In genomic region chr10:43603975-43604686, GRCm38 (mm10) we compare ENCODE assay signal across 19 mouse cellular contexts. TPM values are rescaled to one million over a fixed set of nuclear protein-coding genes. Genes with fewer than 3 reads are reported as not detected.
DNase-seq lines count a peak whose midpoint lies in the region; ATAC-seq and TF ChIP-seq lines count a peak whose summit lies in the region.
"Had no signal": no experiment of that assay in that cellular context is flagged by ENCODE, and none has a peak within 500 bp of the region (broad histone marks: within the 10 kb centered on the region; RNA-seq: fewer than 3 reads in every experiment).

No protein-coding gene starts in this region.

- DNase-seq in forebrain, postnatal 0 days = no peak
- peak; percentile 16 to 30 for DNase-seq in urinary bladder, adult 18-20 months (ENCODE audit: low spot score in 2 of 2)
- DNase-seq in urinary bladder, postnatal 4 days (ENCODE audit: low spot score in 2 of 2) = no peak
- peak; percentile 28 for DNase-seq in fibroblast of lung, adult 2 months (ENCODE audit: low read depth)
- no peak for DNase-seq in left cerebral cortex, postnatal 14 days (ENCODE audit: low spot score in 2 of 2)
- no peak for DNase-seq in kidney, postnatal 10 days
- DNase-seq: gastrocnemius, postnatal 14 days; kidney, adult 8-10 months; lung, adult 18-20 months; lung, postnatal 36 days; right cerebral cortex, postnatal 4 days had no signal

- TF ChIP-seq CTCF in forebrain, postnatal 0 days (IDR thresholded peaks at IDR 0.05; ENCODE audit: low read depth) = no peak

- H3K27ac ChIP-seq in forebrain, embryonic 15.5 days (replicated peaks) = no peak overlapping the region
- no peak overlapping the region for H3K27ac ChIP-seq in forebrain, postnatal 0 days (ENCODE audit: low read depth, low read length)
- H3K27ac ChIP-seq: embryonic facial prominence, embryonic 15.5 days; hindbrain, embryonic 15.5 days; midbrain, embryonic 10.5 days; neural tube, embryonic 15.5 days had no signal

- no peak overlapping the region for H3K9ac ChIP-seq in forebrain, embryonic 15.5 days (replicated peaks)
- H3K9ac ChIP-seq in forebrain, postnatal 0 days = no peak overlapping the region
- H3K9ac ChIP-seq: embryonic facial prominence, embryonic 15.5 days; hindbrain, embryonic 15.5 days; neural tube, embryonic 15.5 days had no signal

- WGBS in forebrain, embryonic 15.5 days = 93% methylated on average over 4 of the region's 4 CpGs
- 93% methylated on average over 4 of the region's 4 CpGs for WGBS in forebrain, postnatal 0 days

- peak; percentile 26; the same call in 1 of the 2 replicates for ATAC-seq in forebrain, embryonic 15.5 days (replicated peaks)
- no peak for ATAC-seq in forebrain, postnatal 0 days
- ATAC-seq: forebrain, embryonic 16.5 days had no signal

- intact Hi-C loops in left cerebral cortex, postnatal 14 days (cut with DNase I) = no loop called here

- H3K4me3 ChIP-seq in forebrain, embryonic 15.5 days = no peak overlapping the region
- no peak overlapping the region for H3K4me3 ChIP-seq in forebrain, postnatal 0 days (ENCODE audit: low read depth, low read length)
- H3K4me3 ChIP-seq: embryonic facial prominence, embryonic 15.5 days; hindbrain, embryonic 15.5 days; midbrain, embryonic 10.5 days; neural tube, embryonic 15.5 days had no signal

- H3K4me2 ChIP-seq in forebrain, embryonic 15.5 days (replicated peaks) = no peak overlapping the region
- no peak overlapping the region for H3K4me2 ChIP-seq in forebrain, postnatal 0 days (ENCODE audit: low read depth)
- H3K4me2 ChIP-seq: embryonic facial prominence, embryonic 15.5 days; heart, embryonic 11.5 days; hindbrain, embryonic 15.5 days; neural tube, embryonic 15.5 days had no signal

- no peaks in the 10 kb centered on the region for H3K9me3 ChIP-seq in forebrain, embryonic 15.5 days
- no peaks in the 10 kb centered on the region for H3K9me3 ChIP-seq in forebrain, postnatal 0 days (ENCODE audit: low read length)
- H3K9me3 ChIP-seq: embryonic facial prominence, embryonic 15.5 days; G1E; hindbrain, embryonic 15.5 days; midbrain, embryonic 10.5 days; neural tube, embryonic 15.5 days had no signal

- peaks cover 23% of the 10 kb centered on the region for H3K4me1 ChIP-seq in forebrain, embryonic 15.5 days
- peaks cover 8% of the 10 kb centered on the region for H3K4me1 ChIP-seq in forebrain, postnatal 0 days (ENCODE audit: insufficient read depth)

- H3K27me3 ChIP-seq in forebrain, embryonic 15.5 days = no peaks in the 10 kb centered on the region
- no peaks in the 10 kb centered on the region for H3K27me3 ChIP-seq in forebrain, postnatal 0 days (ENCODE audit: insufficient read depth, low read length)
- H3K27me3 ChIP-seq: embryonic facial prominence, embryonic 15.5 days; hindbrain, embryonic 15.5 days; neural tube, embryonic 15.5 days had no signal

- H3K36me3 ChIP-seq in forebrain, embryonic 15.5 days = no peaks in the 10 kb centered on the region
- no peaks in the 10 kb centered on the region for H3K36me3 ChIP-seq in forebrain, postnatal 0 days (ENCODE audit: insufficient read depth)
- H3K36me3 ChIP-seq: embryonic facial prominence, embryonic 15.5 days; G1E; hindbrain, embryonic 15.5 days; midbrain, embryonic 10.5 days; neural tube, embryonic 15.5 days had no signal

RNA-seq across cellular contexts. Expression of gene Cd24a, which starts 26.0 kb away (rescaled TPM):
- 899 and 974 TPM in 2 replicates for polyA plus RNA-seq in forebrain, embryonic 15.5 days (2015; fragmentation: Nextera tagmentation; extraction: Ambion mirVana)
- 1,087 and 1,453 TPM in 2 replicates for total RNA-seq in forebrain, postnatal 0 days (2014; rRNA removed)
- polyA plus RNA-seq in forebrain, postnatal 0 days (2015; fragmentation: Nextera tagmentation; extraction: Ambion mirVana) = 668 and 889 TPM in 2 replicates
- 10 to 100 TPM; 43.8 to 46.5 TPM for total RNA-seq in left cerebral cortex, postnatal 14 days (2021)

Comparison
In these comparisons a context has a peak if more than half of its experiments do, and no peak if none do; other contexts are left out.
1. DNase-seq: peak in urinary bladder, adult 18-20 months (2 of 2) and fibroblast of lung, adult 2 months (single experiment); none in forebrain, postnatal 0 days (single experiment), urinary bladder, postnatal 4 days (0 of 2), left cerebral cortex, postnatal 14 days (0 of 2) and kidney, postnatal 10 days (single experiment).
2. RNA of gene Cd24a, which starts 26.0 kb away (total RNA-seq): 1,087 to 1,453 TPM in forebrain, postnatal 0 days; 43.8 to 46.5 TPM in left cerebral cortex, postnatal 14 days; every median in the first group is over 10 times any median in the second.